Mouse (Mus musculus) frontal cortex, adult (tissue): ENCODE data around the gene Sspn.
A peak's percentile ranks its signal among the peaks of the same experiment; 100 is the strongest.

ENCODE experiments used
- ATAC-seq: cut with Nextera tagmentation; 2 replicates; pipeline ENCODE4 v1.9.2; 2017; ENCODE audit warnings: mild to moderate bottlenecking, moderate library complexity, mixed read lengths; ENCODE audit not compliant: low TSS enrichment

The Sspn gene

DNA sequence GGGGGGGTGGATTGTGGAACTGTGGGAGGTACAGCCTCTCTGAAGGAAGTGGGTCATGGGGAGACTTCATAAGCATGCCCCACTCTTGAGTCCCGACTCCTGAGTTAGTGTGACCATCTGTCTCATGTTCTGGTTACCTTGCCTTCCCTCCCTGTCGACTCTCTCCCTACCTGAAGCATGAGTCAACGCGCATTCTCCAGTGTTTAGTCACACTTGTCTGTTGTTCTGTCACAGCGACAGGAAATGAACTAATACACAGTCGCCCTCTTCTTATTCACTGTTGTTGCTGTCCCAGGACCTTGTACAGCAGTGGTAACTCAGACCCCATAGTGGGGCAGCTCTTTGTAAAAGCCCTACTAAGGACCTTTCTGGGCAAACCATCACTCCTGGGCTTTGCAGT lies 41.4 kb downstream of the Sspn start:
- ATAC-seq: peak; percentile 20; the same call in 1 of the 2 replicates

GRCm38 (mm10) chr6:145973356-145973755 lies 41.9 kb downstream of the Sspn start:
- ATAC-seq: peak; percentile 89

DNA sequence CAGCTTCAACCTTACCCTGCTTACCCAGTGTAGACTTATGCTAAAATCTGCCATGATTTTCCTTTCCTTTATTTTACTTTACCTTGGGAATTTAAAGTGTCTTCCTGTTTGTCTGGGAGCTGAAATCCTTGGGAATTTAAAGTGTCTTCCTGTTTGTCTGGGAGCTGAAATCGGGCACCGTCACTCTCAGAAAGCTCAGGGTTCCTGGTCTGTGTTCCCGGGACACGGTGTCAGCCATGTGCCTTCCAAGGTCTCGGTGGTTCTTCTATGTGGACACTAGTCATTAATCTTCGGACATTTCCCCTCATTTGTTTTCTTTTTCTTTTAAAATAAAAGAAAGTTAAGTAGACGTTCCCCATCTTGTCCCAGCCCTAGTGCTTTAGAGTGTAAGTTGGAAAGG lies 43.3 kb downstream of the Sspn start:
- no peak for ATAC-seq

DNA sequence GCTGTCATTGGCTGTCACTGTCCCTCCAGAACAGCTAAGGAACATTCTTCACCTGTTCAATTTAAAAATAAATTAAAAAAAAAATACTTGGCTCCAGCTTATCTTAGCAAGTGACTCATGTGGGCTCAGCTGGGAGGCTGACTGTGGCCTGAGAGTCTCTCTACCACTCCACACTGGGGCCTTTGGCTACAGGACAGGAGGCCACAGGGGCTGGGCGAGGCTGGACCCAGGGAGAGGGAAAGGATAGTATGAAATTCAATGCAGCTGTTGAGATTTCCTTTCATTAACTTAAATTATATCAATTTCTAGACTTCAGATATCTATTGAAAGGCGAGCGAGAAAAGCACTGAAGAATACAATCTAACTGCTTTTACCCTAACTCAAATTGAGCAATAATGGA lies 45.9 kb downstream of the Sspn start:
- no peak for ATAC-seq

GRCm38 (mm10) chr6:145977771-145978450 lies 46.5 kb downstream of the Sspn start:
- ATAC-seq: peak; percentile 84

GRCm38 (mm10) chr6:145981074-145981473 lies 49.6 kb downstream of the Sspn start:
- ATAC-seq: no peak

GRCm38 (mm10) chr6:145982335-145982734 lies 50.9 kb downstream of the Sspn start:
- ATAC-seq: no peak

DNA sequence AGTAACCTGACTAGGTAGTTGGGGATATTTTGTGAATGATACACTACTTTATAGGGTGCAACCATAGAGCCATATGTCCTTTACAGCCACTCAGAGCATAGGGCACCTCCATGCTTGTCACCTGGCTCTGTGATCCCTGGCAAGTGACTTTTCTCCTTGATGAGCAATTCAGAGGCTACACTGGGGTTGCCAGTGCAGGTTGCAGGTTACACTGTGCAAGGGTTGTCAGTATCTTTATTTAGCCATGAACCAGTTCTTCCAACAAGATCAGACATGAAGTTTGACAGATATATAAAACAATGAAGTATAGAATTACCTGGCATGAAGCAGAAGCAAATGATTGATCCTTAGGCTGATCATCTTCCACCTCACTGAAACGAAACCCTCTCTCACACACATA lies 59.1 kb downstream of the Sspn start:
- ATAC-seq: no peak

DNA sequence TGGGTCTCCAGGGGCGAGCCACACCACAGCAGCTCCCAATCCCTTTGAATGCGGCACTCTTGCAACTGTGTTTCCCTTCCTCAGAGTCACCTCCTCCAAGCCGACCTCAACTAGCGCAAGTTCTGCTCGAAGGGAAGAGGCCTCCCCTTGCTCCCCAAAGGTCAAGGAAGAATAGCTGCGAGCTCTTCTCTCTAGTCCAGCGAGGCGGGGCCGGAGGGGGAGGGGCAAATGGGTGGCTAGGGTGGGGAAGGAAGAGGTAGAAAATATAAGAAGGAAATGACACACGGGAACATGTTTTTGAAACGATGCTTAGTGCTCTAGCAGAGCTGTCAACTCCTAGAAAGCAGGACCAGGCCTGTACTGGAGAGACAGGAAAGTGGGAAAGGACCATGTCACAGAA lies 61.1 kb downstream of the Sspn start:
- ATAC-seq: no peak

DNA sequence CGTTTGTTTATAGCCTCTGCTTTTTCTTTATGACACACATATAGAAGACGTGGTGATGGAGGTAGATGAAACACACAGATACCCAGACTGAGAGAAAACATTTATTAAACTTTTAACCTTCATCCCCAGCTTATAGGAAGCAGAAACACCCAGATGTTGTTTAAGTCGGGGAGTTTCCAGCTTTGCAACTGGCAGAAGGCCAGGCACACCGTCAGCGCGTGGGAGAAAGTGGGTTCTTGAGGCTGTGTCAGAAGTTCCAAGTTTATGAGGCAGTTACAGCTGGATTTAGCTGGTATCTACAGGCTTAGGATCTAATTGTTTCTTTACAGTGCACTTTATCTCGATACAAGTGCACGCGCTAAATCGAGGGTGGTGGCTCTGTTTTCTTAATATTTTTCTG lies 61.5 kb downstream of the Sspn start:
- ATAC-seq: no peak

GRCm38 (mm10) chr6:145998314-145999007 lies 67.0 kb downstream of the Sspn start:
- ATAC-seq: peak; percentile 100

GRCm38 (mm10) chr6:146000767-146001166 lies 69.3 kb downstream of the Sspn start:
- no peak for ATAC-seq

GRCm38 (mm10) chr6:146001396-146002191 lies 70.2 kb downstream of the Sspn start:
- ATAC-seq: no peak

- no peak for ATAC-seq
Observed at GRCm38 (mm10) chr6:146004174-146004601, 72.7 kb downstream of the Sspn start.

- ATAC-seq: no peak
Observed at GRCm38 (mm10) chr6:146005129-146005886, 73.9 kb downstream of the Sspn start.

DNA sequence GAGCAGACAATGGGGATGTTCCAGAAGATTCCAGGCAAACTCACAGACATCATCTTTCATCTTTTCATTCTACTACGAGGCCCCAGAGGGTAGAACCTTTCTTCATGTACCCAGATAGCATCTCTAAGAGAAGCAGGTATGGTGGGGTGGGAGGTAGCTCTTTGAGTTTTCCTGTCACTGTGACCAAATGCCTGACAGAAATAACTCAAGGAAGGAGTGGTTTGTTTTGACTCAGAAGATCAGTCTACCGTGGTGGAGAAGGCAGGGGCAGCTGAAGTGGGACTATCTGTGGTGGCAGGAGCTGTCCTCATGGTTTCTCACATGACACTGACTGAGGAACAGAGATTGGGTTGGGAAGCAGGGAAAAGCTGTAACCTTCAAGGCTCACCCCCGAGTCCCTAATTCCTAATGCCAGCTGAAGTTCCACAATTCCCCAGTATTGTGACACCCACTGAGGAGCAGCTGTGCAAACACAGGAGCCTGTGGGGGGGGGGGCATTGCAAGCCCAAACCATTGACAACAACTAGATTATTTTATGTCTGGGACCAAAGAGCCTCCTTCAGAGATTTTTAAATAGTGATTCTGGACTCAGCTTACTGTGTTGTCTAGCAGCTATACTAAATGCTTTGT lies 74.6 kb downstream of the Sspn start:
- no peak for ATAC-seq

- no peak for ATAC-seq
Observed at GRCm38 (mm10) chr6:146006753-146007152, 75.3 kb downstream of the Sspn start.

- peak; percentile 48 for ATAC-seq
Observed at GRCm38 (mm10) chr6:146008450-146008981, 77.1 kb downstream of the Sspn start.

DNA sequence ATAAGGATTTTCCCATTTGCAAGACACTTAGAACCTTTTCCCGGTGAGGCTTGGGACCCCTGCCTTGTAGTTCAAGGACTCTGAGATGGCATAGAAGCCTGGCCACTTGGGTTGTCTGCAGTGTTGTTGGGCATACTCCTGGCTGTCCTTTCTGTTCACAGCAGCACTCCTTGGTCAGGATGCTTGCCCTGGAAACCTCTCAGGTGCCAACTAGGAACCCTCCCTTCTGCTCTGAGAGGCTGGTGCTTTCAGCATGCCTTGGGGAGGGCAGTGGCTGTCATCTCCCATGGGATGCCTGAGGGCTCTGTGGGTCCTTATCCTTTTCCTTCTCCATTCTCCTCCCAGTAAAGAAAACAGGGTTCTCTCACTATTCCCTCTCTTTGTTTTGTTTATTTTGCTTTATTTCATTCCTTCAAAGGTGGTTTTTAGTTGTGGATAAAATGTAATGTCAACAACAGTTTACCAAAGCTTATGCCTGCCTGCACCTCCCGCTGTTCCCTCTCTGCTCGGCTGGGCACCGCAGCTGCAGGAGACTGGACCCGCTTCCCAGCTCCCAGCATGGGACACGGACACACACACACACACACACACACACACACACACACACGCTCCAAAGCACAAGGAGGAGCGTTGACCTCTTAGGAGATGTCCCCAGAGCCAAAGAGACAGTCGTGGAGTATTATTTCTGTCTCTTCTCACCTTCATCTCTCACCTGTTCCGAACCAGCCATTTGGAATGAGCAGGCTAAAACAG lies 77.9 kb downstream of the Sspn start:
- ATAC-seq: no peak

GRCm38 (mm10) chr6:146010093-146010764 lies 78.8 kb downstream of the Sspn start:
- ATAC-seq: peak; percentile 48
